Comparison of ENCODE assay signal across 9 mouse cellular contexts in the genomic region with DNA sequence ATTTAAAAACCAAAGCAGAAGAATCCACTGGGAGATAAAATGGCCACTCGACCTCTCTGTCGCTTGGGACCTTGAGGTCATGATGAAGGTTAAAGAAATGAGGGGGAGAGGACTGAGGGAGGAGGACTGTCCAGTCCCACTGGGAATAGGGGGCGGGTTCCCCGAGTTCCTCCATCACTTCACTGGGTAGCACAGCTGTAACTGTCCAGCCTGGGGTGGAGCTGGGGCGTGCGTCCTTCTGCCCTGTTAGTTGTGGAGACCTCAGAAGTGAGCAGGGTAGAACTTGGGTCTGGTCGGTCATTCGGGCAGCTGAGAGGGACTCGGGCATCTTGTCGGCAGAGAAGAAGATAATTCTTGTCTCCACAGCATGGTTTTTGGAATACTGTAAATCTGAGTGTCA. TPM values are rescaled to one million over a fixed set of nuclear protein-coding genes. Genes with fewer than 3 reads are reported as not detected.
DNase-seq lines count a peak whose midpoint lies in the region; ATAC-seq and TF ChIP-seq lines count a peak whose summit lies in the region.
"Had no signal": no experiment of that assay in that cellular context is flagged by ENCODE, and none has a peak within 500 bp of the region (broad histone marks: within the 10 kb centered on the region; RNA-seq: fewer than 3 reads in every experiment).

No protein-coding gene starts in this region.

- peak overlapping the region; percentile 52; the same call in 1 of the 2 replicates for H3K27ac ChIP-seq in kidney, adult 2 months (ENCODE audit: insufficient read depth, low read depth, low read length)
- H3K27ac ChIP-seq in brown adipose tissue, adult 24 weeks (replicated peaks; ENCODE audit: low read depth, low read length), result peak overlapping the region; percentile 65
- peak overlapping the region; percentile 83 for H3K27ac ChIP-seq in hindbrain, embryonic 10.5 days
- H3K27ac ChIP-seq in midbrain, embryonic 11.5 days (ENCODE audit: low read depth, low read length), result no peak overlapping the region

- H3K27me3 ChIP-seq in kidney, adult 2 months (replicated peaks; ENCODE audit: control insufficient read depth, insufficient read depth, low read length), result no peaks in the 10 kb centered on the region
- H3K27me3 ChIP-seq in hindbrain, embryonic 10.5 days (ENCODE audit: insufficient read depth, poor library complexity, severe bottlenecking), result peaks cover 5% of the 10 kb centered on the region; the same call in 1 of the 2 replicates
- H3K27me3 ChIP-seq in midbrain, embryonic 11.5 days (ENCODE audit: control insufficient read depth, insufficient read depth, low read length), result no peaks in the 10 kb centered on the region

- 24% methylated on average over 10 of the region's 10 CpGs for WGBS in kidney, adult 2 months
- WGBS in hindbrain, embryonic 10.5 days, result 26% methylated on average over 10 of the region's 10 CpGs
- 30% methylated on average over 10 of the region's 10 CpGs for WGBS in midbrain, embryonic 11.5 days

- peak overlapping the region; percentile 73 for H3K4me3 ChIP-seq in kidney, adult 2 months (ENCODE audit: insufficient read depth, low read depth, low read length)
- H3K4me3 ChIP-seq in brown adipose tissue, adult 24 weeks (ENCODE audit: insufficient read depth, low read depth, low read length), result peak overlapping the region; percentile 92
- peak overlapping the region; percentile 64 for H3K4me3 ChIP-seq in hindbrain, embryonic 10.5 days
- H3K4me3 ChIP-seq in midbrain, embryonic 11.5 days (ENCODE audit: low read depth, low read length), result peak overlapping the region; percentile 56

- peak overlapping the region; percentile 68 for H3K9ac ChIP-seq in midbrain, embryonic 11.5 days (ENCODE audit: low read length)

- peak overlapping the region; percentile 75 for H3K4me2 ChIP-seq in midbrain, embryonic 11.5 days

- TF ChIP-seq POLR2A in kidney, adult 2 months (IDR thresholded peaks at IDR 0.05; ENCODE audit: low read depth, low read length), result no peak

- no peaks in the 10 kb centered on the region for H3K9me3 ChIP-seq in hindbrain, embryonic 10.5 days
- H3K9me3 ChIP-seq in midbrain, embryonic 11.5 days (ENCODE audit: control insufficient read depth, low read length), result no peaks in the 10 kb centered on the region

- H3K4me1 ChIP-seq in kidney, adult 2 months (ENCODE audit: control insufficient read depth, insufficient read depth, low read length), result no peaks in the 10 kb centered on the region
- H3K4me1 ChIP-seq in brown adipose tissue, adult 24 weeks (ENCODE audit: control insufficient read depth, insufficient read depth, insufficient read length, low read length), result no peaks in the 10 kb centered on the region
- H3K4me1 ChIP-seq in hindbrain, embryonic 10.5 days (replicated peaks), result peaks cover 5% of the 10 kb centered on the region
- H3K4me1 ChIP-seq in midbrain, embryonic 11.5 days (ENCODE audit: control insufficient read depth, insufficient read depth, low read length), result no peaks in the 10 kb centered on the region

- no peak for TF ChIP-seq CTCF in kidney, adult 2 months (conservative IDR thresholded peaks at IDR 0.05; ENCODE audit: insufficient read depth, insufficient read length, low read depth, low read length)

- DNase-seq in kidney, adult 2 months, result peak; percentile 18
- no peak for DNase-seq in kidney, postnatal 36 days
- no peak for DNase-seq in hindbrain, embryonic 10.5 days (ENCODE audit: low spot score)
- DNase-seq in midbrain, embryonic 11.5 days (ENCODE audit: low spot score, missing footprints), result no peak
- DNase-seq in ovary, postnatal 10 days (ENCODE audit: low spot score), result no peak
- DNase-seq in right cerebral cortex, postnatal 14 days, result no peak
- no peak for DNase-seq in spleen, postnatal 4 days (ENCODE audit: low spot score in 2 of 2)

- H3K36me3 ChIP-seq in kidney, adult 2 months (ENCODE audit: control insufficient read depth, insufficient read depth, low read length), result no peaks in the 10 kb centered on the region
- no peaks in the 10 kb centered on the region for H3K36me3 ChIP-seq in hindbrain, embryonic 10.5 days
- no peaks in the 10 kb centered on the region for H3K36me3 ChIP-seq in midbrain, embryonic 11.5 days (ENCODE audit: control insufficient read depth, insufficient read depth, low read length)

- peak; percentile 31; the same call in 1 of the 2 replicates for ATAC-seq in midbrain, embryonic 11.5 days (ENCODE audit: low FRiP score)

RNA-seq across cellular contexts. Expression of a gene that starts 3.6 kb away (rescaled TPM):
- 128 and 174 TPM in 2 replicates for polyA plus RNA-seq in kidney, adult 2 months (2012; rRNA removed)
- polyA plus RNA-seq in brown adipose tissue, adult 24 weeks (2012; ENCODE audit: insufficient read depth, insufficient read length, missing spikeins), result 93.0 and 109 TPM in 2 replicates
- polyA plus RNA-seq in hindbrain, embryonic 10.5 days (2016; fragmentation: Nextera tagmentation; extraction: Ambion mirVana), result 1.0 and 1.3 TPM in 2 replicates
- 1.7 TPM in 2 replicates for polyA plus RNA-seq in midbrain, embryonic 11.5 days (2014; fragmentation: Nextera tagmentation; extraction: Ambion mirVana)

RNA-seq across cellular contexts. Expression of a gene that starts 16.2 kb away (rescaled TPM):
- 0.04 and 0.78 TPM in 2 replicates for polyA plus RNA-seq in kidney, adult 2 months (2012; rRNA removed)
- polyA plus RNA-seq in brown adipose tissue, adult 24 weeks (2012; ENCODE audit: insufficient read depth, insufficient read length, missing spikeins), result not detected in 2 replicates
- polyA plus RNA-seq in hindbrain, embryonic 10.5 days (2016; fragmentation: Nextera tagmentation; extraction: Ambion mirVana), result not detected in 2 replicates
- polyA plus RNA-seq in midbrain, embryonic 11.5 days (2014; fragmentation: Nextera tagmentation; extraction: Ambion mirVana), result not detected in 2 replicates
- polyA plus RNA-seq: frontal cortex, adult 2 months had no signal

RNA-seq across cellular contexts. Expression of a gene that starts 21.6 kb away (rescaled TPM):
- polyA plus RNA-seq in kidney, adult 2 months (2012; rRNA removed), result 192 and 298 TPM in 2 replicates
- polyA plus RNA-seq in brown adipose tissue, adult 24 weeks (2012; ENCODE audit: insufficient read depth, insufficient read length, missing spikeins), result 181 and 183 TPM in 2 replicates
- not detected in 2 replicates for polyA plus RNA-seq in hindbrain, embryonic 10.5 days (2016; fragmentation: Nextera tagmentation; extraction: Ambion mirVana)
- polyA plus RNA-seq in midbrain, embryonic 11.5 days (2014; fragmentation: Nextera tagmentation; extraction: Ambion mirVana), result not detected in 2 replicates

RNA-seq across cellular contexts. Expression of a gene that starts 45.4 kb away (rescaled TPM):
- 0.03 and 0.11 TPM in 2 replicates for polyA plus RNA-seq in kidney, adult 2 months (2012; rRNA removed)
- 0.67 TPM in 1 of 2 replicates, not detected in the other for polyA plus RNA-seq in brown adipose tissue, adult 24 weeks (2012; ENCODE audit: insufficient read depth, insufficient read length, missing spikeins)
- polyA plus RNA-seq in hindbrain, embryonic 10.5 days (2016; fragmentation: Nextera tagmentation; extraction: Ambion mirVana), result not detected in 2 replicates
- 0.07 TPM in 1 of 2 replicates, not detected in the other for polyA plus RNA-seq in midbrain, embryonic 11.5 days (2014; fragmentation: Nextera tagmentation; extraction: Ambion mirVana)
- polyA plus RNA-seq: frontal cortex, adult 2 months had no signal

RNA-seq across cellular contexts. Expression of a gene that starts 51.7 kb away (rescaled TPM):
- 419 and 490 TPM in 2 replicates for polyA plus RNA-seq in kidney, adult 2 months (2012; rRNA removed)
- 71.7 and 90.6 TPM in 2 replicates for polyA plus RNA-seq in brown adipose tissue, adult 24 weeks (2012; ENCODE audit: insufficient read depth, insufficient read length, missing spikeins)
- 4.7 and 5.3 TPM in 2 replicates for polyA plus RNA-seq in hindbrain, embryonic 10.5 days (2016; fragmentation: Nextera tagmentation; extraction: Ambion mirVana)
- polyA plus RNA-seq in midbrain, embryonic 11.5 days (2014; fragmentation: Nextera tagmentation; extraction: Ambion mirVana), result 4.3 and 4.7 TPM in 2 replicates

Comparison
In these comparisons a context has a peak if more than half of its experiments do, and no peak if none do; other contexts are left out.
1. RNA of a gene that starts 3.6 kb away (polyA plus RNA-seq): 128 to 174 TPM in kidney, adult 2 months and 93.0 to 109 TPM in brown adipose tissue, adult 24 weeks; 1.7 TPM in midbrain, embryonic 11.5 days and 1.0 to 1.3 TPM in hindbrain, embryonic 10.5 days; every median in the first group is over 10 times any median in the second.
2. RNA of a gene that starts 21.6 kb away (polyA plus RNA-seq): 192 to 298 TPM in kidney, adult 2 months and 181 to 183 TPM in brown adipose tissue, adult 24 weeks; not detected in hindbrain, embryonic 10.5 days and not detected in midbrain, embryonic 11.5 days; every median in the first group is over 100 times any median in the second.
3. Peak in every context shown above with its lines, with median percentiles within 50 percentile points of each other: H3K4me3 ChIP-seq.